Mouse (Mus musculus): ENCODE data around the gene Hira.
"Not testable (repeated sequence)": the region's sequence is repeated elsewhere in the genome, so short reads cannot be mapped to it uniquely, and the experiment has no call there.

Hira gene

GRCm38 (mm10) chr16:18927963-18928362 is 51.1 kb downstream of the Hira start:
- DNase-seq, result no peak

GRCm38 (mm10) chr16:18938321-18939082 is 61.7 kb downstream of the Hira start:
- no peak for DNase-seq

GRCm38 (mm10) chr16:18943906-18944305 is 67.1 kb downstream of the Hira start:
- no peak for DNase-seq

- DNase-seq, result no peak
These were observed 72.1 kb downstream of the Hira start for GRCm38 (mm10) chr16:18948941-18949340.

- DNase-seq, result no peak
These were observed 73.5 kb downstream of the Hira start for GRCm38 (mm10) chr16:18950351-18950750.

- no peak for DNase-seq
These were observed 76.0 kb downstream of the Hira start for GRCm38 (mm10) chr16:18952813-18953212.

- no peak for DNase-seq
These were observed 78.2 kb downstream of the Hira start for GRCm38 (mm10) chr16:18955070-18955469.

- DNase-seq, result no peak
These were observed 86.6 kb downstream of the Hira start for GRCm38 (mm10) chr16:18963486-18963885.

- DNase-seq, result no peak
These were observed 92.7 kb downstream of the Hira start for GRCm38 (mm10) chr16:18969420-18970128.

- DNase-seq, result no peak
These were observed 94.0 kb downstream of the Hira start for GRCm38 (mm10) chr16:18970837-18971236.

GRCm38 (mm10) chr16:18975665-18976064 is 98.8 kb downstream of the Hira start:
- not testable (repeated sequence) for DNase-seq

- DNase-seq, result no peak
These were observed 99.5 kb downstream of the Hira start for GRCm38 (mm10) chr16:18976315-18976714.

- DNase-seq, result no peak
These were observed 109.5 kb downstream of the Hira start for GRCm38 (mm10) chr16:18986381-18986780.

GRCm38 (mm10) chr16:18986860-18987259 is 110.0 kb downstream of the Hira start:
- no peak for DNase-seq

- not testable (repeated sequence) for DNase-seq
These were observed 126.0 kb downstream of the Hira start for GRCm38 (mm10) chr16:19002610-19003389.

- no peak for DNase-seq
These were observed 126.9 kb downstream of the Hira start for GRCm38 (mm10) chr16:19003757-19004156.

- no peak for DNase-seq
These were observed 128.5 kb downstream of the Hira start for GRCm38 (mm10) chr16:19005298-19005697.

- no peak for DNase-seq
These were observed 129.9 kb downstream of the Hira start for GRCm38 (mm10) chr16:19006715-19007114.

GRCm38 (mm10) chr16:19007186-19007591 is 130.4 kb downstream of the Hira start:
- not testable (repeated sequence) for DNase-seq

GRCm38 (mm10) chr16:19010710-19011109 is 133.9 kb downstream of the Hira start:
- DNase-seq, result no peak

- no peak for DNase-seq
These were observed 136.7 kb downstream of the Hira start for GRCm38 (mm10) chr16:19013550-19013949.

GRCm38 (mm10) chr16:19014650-19015049 is 137.8 kb downstream of the Hira start:
- no peak for DNase-seq

All from cerebellum, adult 11-12 months (tissue).